Mouse (Mus musculus) midbrain, embryonic 14.5 days (tissue): Measurements from ENCODE around the gene Mcm3ap. TPM values are rescaled to one million over a fixed set of nuclear protein-coding genes. Genes with fewer than 3 reads are reported as not detected.

Source experiments
- ATAC-seq: fragments of 200-750 bp; cut with Nextera tagmentation; 2 replicates; pipeline ENCODE4 v1.8.0; 2017; ENCODE audit warnings: moderate number of reproducible peaks, moderate library complexity; ENCODE audit not compliant: low FRiP score, low TSS enrichment
- DNase-seq: peaks from one replicate; pipeline ENCODE4 v3.0.0-alpha.2; 2015
- H3K27ac ChIP-seq: fragments of 300-500 bp; sonication (generic); replicated peaks from 2 replicates; pipeline ENCODE4 v1.5.1; 2014; ENCODE audit warnings: mild to moderate bottlenecking, low read depth, low read length, moderate library complexity
- H3K27me3 ChIP-seq: fragments of 300-500 bp; sonication (generic); 2 replicates; pipeline ENCODE4 v1.6.1; 2014; ENCODE audit warnings: low read length, control low read depth, mixed read lengths; ENCODE audit not compliant: control insufficient read depth, insufficient read depth
- H3K36me3 ChIP-seq: fragments of 300-500 bp; sonication (generic); 2 replicates; pipeline ENCODE4 v1.6.1; 2014; ENCODE audit warnings: low read length, control low read depth; ENCODE audit not compliant: control insufficient read depth, insufficient read depth
- H3K4me1 ChIP-seq: fragments of 300-500 bp; sonication (generic); 2 replicates; pipeline ENCODE4 v1.6.1; 2014; ENCODE audit warnings: mild to moderate bottlenecking, antibody characterized with exemption, low read length, control low read depth; ENCODE audit not compliant: control insufficient read depth, insufficient read depth
- H3K4me2 ChIP-seq: fragments of 300-500 bp; sonication (generic); 2 replicates; pipeline ENCODE4 v1.6.1; 2014; ENCODE audit warnings: mild to moderate bottlenecking, low read length, moderate library complexity
- H3K4me3 ChIP-seq: fragments of 300-500 bp; sonication (generic); replicated peaks from 2 replicates; pipeline ENCODE4 v1.5.1; 2014; ENCODE audit warnings: low read depth, low read length
- H3K9ac ChIP-seq: fragments of 300-500 bp; sonication (generic); replicated peaks from 2 replicates; pipeline ENCODE4 v1.6.1; 2014; ENCODE audit warnings: mild to moderate bottlenecking, low read length, moderate library complexity
- H3K9me3 ChIP-seq: fragments of 300-500 bp; sonication (generic); 2 replicates; pipeline ENCODE4 v1.6.1; 2016; ENCODE audit warnings: low read length, control low read depth, mixed read lengths; ENCODE audit not compliant: control insufficient read depth
- WGBS: fragments of 180-500 bp; shearing (Covaris S2); extraction: QIAGEN DNeasy Blood & Tissue Kit; methylation state at CpG from one replicate; pipeline ENCODE4 v1.1.7; 2014; 5-methylcytosine and 5-hydroxymethylcytosine counted together
- polyA plus RNA-seq: library from polyadenylated mRNA; unstranded; fragments of >200 nt; fragmentation: Nextera tagmentation; extraction: Ambion mirVana; gene quantifications from 2 replicates; pipeline ENCODE4 v1.2.1, GENCODE M21; 2014

Gene Mcm3ap
- polyA plus RNA-seq: 71.2 and 78.3 TPM in 2 replicates

GRCm38 (mm10) chr10:76468203-76469162 is at the start of gene Mcm3ap, which contains the start of gene Ybey:
Mcm3ap (plus strand) TSS chr10:76468927.
Ybey (minus strand) TSS chr10:76469114.
- Histone ChIP-seq H3K27me3 (no peaks in the 10 kb centered on the region), H3K9ac (peak within 1 kb of the TSS; percentile 85), H3K4me3 (peak within 1 kb of the TSS; percentile 71), H3K36me3 (peaks cover 38% of the 10 kb centered on the region), H3K27ac (peak within 1 kb of the TSS; percentile 83), H3K9me3 (no peaks in the 10 kb centered on the region), H3K4me1 (peaks cover 7% of the 10 kb centered on the region; the same call in 1 of the 2 replicates), H3K4me2 (peak within 1 kb of the TSS; percentile 61)
- peak; percentile 95 for DNase-seq
- WGBS: 2% methylated on average over 55 of the region's 55 CpGs
- ATAC-seq: peak; percentile 97

DNA sequence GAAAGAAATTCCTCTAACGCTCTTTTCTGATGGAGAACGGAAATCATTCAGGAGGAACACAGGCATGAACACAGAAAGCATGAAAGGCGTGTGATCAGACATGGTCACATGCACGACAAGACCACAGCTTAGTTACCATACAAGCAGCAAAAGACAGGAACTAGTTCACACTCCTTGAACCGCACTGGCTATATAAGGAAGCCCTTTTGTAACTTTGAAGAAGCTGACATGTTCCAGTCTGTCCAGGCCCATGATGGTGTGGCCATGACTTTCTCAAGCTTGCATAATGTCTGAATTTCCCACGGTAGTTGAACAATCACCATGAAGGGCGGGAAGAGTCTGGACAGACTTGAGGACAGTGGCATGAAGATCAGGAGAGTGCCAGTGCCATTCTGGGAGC is 43.1 kb upstream of the Mcm3ap start:
- peaks cover 92% of the 10 kb centered on the region for H3K36me3 ChIP-seq
- no peak for ATAC-seq
- WGBS: 97% methylated on average over 7 of the region's 7 CpGs

GRCm38 (mm10) chr10:76433925-76434324 is 34.8 kb upstream of the Mcm3ap start:
- no peaks in the 10 kb centered on the region for H3K9me3 ChIP-seq
- H3K9ac ChIP-seq: no peak overlapping the region
- no peaks in the 10 kb centered on the region for H3K4me1 ChIP-seq
- no peak overlapping the region for H3K4me3 ChIP-seq
- DNase-seq (no peak), ATAC-seq (no peak)
- H3K27me3 ChIP-seq: no peaks in the 10 kb centered on the region
- WGBS: 95% methylated on average over 11 of the region's 11 CpGs
- H3K36me3 ChIP-seq: peaks cover 85% of the 10 kb centered on the region
- H3K4me2 ChIP-seq: no peak overlapping the region
- H3K27ac ChIP-seq: no peak overlapping the region

More for the DNA sequence above, 43.1 kb upstream of the Mcm3ap start:
- Histone ChIP-seq H3K9ac (no peak overlapping the region), H3K27me3 (no peaks in the 10 kb centered on the region), H3K4me1 (no peaks in the 10 kb centered on the region), H3K27ac (no peak overlapping the region), H3K9me3 (no peaks in the 10 kb centered on the region), H3K4me3 (no peak overlapping the region), H3K4me2 (no peak overlapping the region)
- DNase-seq: no peak

DNA sequence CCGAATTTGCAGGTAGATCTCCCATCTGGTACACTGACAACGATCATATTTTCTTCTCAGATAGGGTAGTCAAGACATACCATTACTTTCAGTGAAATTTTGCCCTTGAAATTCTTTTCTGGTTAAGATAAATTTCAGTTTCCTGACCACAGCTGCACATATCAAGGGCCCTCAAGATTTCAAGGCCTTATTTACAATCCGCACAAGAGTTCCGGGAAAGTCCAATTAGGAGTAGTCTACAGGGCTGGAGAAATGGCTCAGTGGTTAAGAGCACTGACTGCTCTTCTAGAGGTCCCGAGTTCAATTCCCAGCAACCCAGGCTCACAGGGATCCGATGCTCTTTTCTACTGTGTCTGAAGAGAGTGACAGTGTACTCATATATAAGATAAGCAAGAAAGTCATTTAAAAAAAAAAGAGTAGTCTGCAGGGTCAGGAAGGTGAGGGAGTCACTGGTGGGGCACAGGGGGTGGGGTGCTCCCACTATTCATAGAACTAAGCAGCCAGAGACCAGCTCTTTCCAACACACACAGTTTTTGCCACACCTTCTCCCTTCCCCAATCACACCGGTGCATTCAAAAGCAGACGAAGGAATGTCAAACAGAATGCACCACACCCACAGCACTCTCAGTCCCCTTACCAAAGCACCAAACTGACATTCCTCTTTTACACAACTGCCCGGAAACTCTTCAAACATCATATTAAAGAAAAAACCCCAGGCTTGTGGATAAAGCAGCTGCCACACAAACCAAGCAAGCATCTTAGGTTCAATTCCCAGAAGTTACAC is 29.4 kb upstream of the Mcm3ap start:
- H3K9ac ChIP-seq: no peak overlapping the region
- no peak overlapping the region for H3K4me2 ChIP-seq
- peaks cover 41% of the 10 kb centered on the region for H3K36me3 ChIP-seq
- no peaks in the 10 kb centered on the region for H3K9me3 ChIP-seq
- no peak overlapping the region for H3K27ac ChIP-seq
- DNase-seq (no peak), ATAC-seq (no peak)
- no peaks in the 10 kb centered on the region for H3K27me3 ChIP-seq
- no peak overlapping the region for H3K4me3 ChIP-seq
- peaks cover 12% of the 10 kb centered on the region for H3K4me1 ChIP-seq
- WGBS: 96% methylated on average over 9 of the region's 9 CpGs

DNA sequence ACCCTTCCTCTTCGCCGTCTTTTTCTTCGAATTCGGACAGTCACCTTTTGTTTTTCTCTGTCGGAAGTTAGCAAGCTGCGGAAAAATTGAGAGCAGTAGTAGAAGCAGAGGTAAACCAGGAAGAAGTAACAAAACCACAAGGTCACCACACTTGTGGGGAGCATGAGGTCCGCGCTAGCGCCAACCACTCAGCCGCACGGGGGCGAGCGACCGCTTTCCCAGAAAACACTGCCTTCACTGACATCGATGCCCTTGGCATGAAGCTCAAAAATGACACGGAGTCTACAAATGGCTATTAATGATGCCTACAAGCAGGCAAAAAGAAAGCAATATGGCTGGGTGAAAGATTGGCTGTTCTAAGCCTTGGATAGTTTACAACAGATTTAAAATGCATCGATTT is 28.4 kb upstream of the Mcm3ap start, which contains the start of gene AC141477.1:
AC141477.1 (minus strand) TSS at position 164 of the 400 bp plus-strand sequence.
- Histone ChIP-seq H3K9me3 (no peaks in the 10 kb centered on the region), H3K4me1 (peaks cover 12% of the 10 kb centered on the region), H3K4me3 (no peak within 1 kb of the TSS), H3K27me3 (no peaks in the 10 kb centered on the region), H3K27ac (no peak within 1 kb of the TSS), H3K4me2 (peak within 1 kb of the TSS; percentile 71; the same call in 1 of the 2 replicates), H3K9ac (no peak within 1 kb of the TSS), H3K36me3 (peaks cover 31% of the 10 kb centered on the region)
- no peak for ATAC-seq
- no peak for DNase-seq
- 96% methylated on average over 17 of the region's 17 CpGs for WGBS

DNA sequence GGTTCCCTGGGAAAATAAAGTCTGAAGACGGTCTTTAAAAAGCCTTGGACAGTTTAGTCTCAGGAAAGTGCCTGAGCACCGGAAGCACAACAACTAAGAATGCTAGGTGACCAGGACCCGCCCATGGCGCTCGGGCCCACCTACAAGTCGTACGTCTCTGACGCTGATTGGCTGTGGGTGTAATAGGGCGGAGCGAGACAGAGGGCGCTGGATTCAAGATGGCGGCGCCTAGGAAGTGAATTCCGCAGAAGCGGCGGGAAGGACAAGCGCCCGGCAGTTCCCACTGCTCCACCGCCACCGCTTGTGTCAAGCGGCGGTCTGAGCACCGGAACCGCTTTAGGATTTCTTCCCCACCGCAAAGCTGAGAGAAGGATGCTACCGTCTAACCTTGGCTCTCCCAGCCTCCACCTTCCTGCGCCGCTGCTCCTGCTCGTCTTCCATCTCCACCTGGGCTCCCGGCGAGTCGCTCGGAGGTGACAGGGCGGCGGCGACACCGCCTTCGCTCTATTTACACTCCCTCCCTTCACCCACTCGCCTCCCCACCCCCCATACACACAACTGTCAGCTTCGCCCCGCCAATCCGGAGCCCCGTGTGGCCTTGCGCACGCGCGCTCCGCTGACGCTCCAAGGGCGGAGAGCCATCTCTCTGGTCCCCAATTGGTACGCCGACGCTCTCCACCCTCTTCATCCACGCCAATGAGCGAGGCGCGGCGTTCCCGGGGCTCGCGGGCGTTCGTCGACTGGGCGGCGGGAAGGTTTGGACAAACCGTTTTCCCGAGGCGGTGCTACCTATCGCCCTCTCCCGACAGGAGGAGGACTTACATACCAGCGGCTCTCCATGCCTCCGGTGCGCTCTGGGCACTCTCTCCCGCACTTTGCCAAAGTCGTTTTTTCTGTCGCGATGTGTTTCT is 26.3 kb upstream of the Mcm3ap start, which contains the start of gene Pcnt:
Pcnt (minus strand) TSS at position 609 of the 911 bp plus-strand sequence.
- under 1% methylated on average over 77 of the region's 78 CpGs for WGBS

GRCm38 (mm10) chr10:76445996-76446681 is 22.6 kb upstream of the Mcm3ap start:
- Histone ChIP-seq H3K9ac (no peak overlapping the region), H3K4me1 (peaks cover 12% of the 10 kb centered on the region), H3K4me2 (no peak overlapping the region), H3K27me3 (no peaks in the 10 kb centered on the region), H3K36me3 (no peaks in the 10 kb centered on the region), H3K4me3 (no peak overlapping the region), H3K9me3 (no peaks in the 10 kb centered on the region), H3K27ac (no peak overlapping the region)
- 90% methylated on average over 4 of the region's 4 CpGs for WGBS
- DNase-seq (no peak), ATAC-seq (no peak)

More for the DNA sequence above, 26.3 kb upstream of the Mcm3ap start, which contains the start of gene Pcnt:
- Histone ChIP-seq H3K36me3 (peaks cover 14% of the 10 kb centered on the region), H3K27ac (peak within 1 kb of the TSS; percentile 88), H3K27me3 (no peaks in the 10 kb centered on the region), H3K4me3 (peak within 1 kb of the TSS; percentile 87), H3K4me1 (peaks cover 12% of the 10 kb centered on the region), H3K9me3 (no peaks in the 10 kb centered on the region), H3K9ac (peak within 1 kb of the TSS; percentile 69), H3K4me2 (peak within 1 kb of the TSS; percentile 71)
- ATAC-seq: peak; percentile 98
- peak; percentile 99 for DNase-seq
